Mouse (Mus musculus) monocyte, adult 5-6 weeks (primary cell): ENCODE results near the gene Itgb7. TPM values are rescaled to one million over a fixed set of nuclear protein-coding genes. Genes with fewer than 3 reads are reported as not detected.

ENCODE experiments used
- ATAC-seq: fragments of 153-309, 156-312 bp; replicated peaks from 2 replicates; pipeline ENCODE4 v1.8.0; 2017; ENCODE audit warnings: mild to moderate bottlenecking; ENCODE audit not compliant: low TSS enrichment, insufficient number of reproducible peaks, severe bottlenecking, poor library complexity, low FRiP score
- total RNA-seq: library from RNA; stranded (forward); fragments of 200-1000, 200-491, 200-594 nt; gene quantifications from 3 replicates; pipeline ENCODE4 v1.2.3, GENCODE M21; 2017

The Itgb7 gene
- total RNA-seq, 1 experiment from 2014 or later, result 618 TPM

GRCm38 (mm10) chr15:102176571-102177316 lies 55.0 kb downstream of the Itgb7 start:
- no peak for ATAC-seq

- ATAC-seq, result no peak
Measured at GRCm38 (mm10) chr15:102175736-102176319, 55.9 kb downstream of the Itgb7 start.

DNA sequence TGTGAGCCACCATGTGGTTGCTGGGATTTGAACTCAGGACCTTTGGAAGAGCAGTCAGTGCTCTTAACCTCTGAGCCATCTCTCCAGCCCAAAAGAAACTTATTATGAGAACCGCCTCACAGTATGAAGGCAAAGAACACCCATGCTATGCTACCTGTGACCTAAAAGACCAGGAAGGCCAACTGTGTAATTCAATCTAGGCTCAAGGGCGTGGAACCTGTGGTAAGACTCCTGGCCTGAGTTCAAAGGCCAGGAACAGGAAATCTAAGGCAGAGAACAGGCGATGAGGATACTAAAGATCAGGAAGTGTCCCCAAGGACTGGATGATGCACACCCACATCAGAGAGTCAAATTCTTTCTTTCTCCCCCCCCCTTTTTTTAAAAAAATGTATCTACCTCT lies 58.2 kb downstream of the Itgb7 start:
- no peak for ATAC-seq

DNA sequence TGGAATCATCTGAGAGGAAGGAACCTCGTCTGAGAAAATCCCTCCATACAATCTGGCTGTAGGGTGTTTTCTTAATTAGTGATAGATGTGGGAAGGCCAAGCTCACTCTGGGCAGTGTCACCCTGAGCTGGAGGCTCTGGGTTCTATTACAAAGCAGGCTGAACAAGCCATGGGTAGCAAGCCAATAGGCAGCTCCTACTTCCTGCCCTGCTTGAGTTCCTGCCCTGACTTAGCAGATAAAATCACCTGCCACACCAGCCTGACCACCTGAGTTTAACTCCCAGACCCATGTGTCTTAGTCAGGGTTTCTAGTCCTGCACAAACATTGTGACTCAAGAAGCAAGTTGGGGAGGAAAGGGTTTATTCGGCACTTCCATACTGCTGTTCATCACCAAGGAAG lies 62.7 kb downstream of the Itgb7 start:
- ATAC-seq, result no peak

GRCm38 (mm10) chr15:102167620-102168021 lies 64.1 kb downstream of the Itgb7 start:
- no peak for ATAC-seq

Other genes with a start within 250 kb of the Itgb7 start
- gene Krt8, start 227.5 kb downstream of the Itgb7 start, total RNA-seq, result 0.19 to 0.68 TPM in 2 of 3 replicates, not detected in the other
- 1.1 to 4.4 TPM (median 3.5 TPM) in 3 replicates for gene Krt18, start 203.8 kb downstream of the Itgb7 start, total RNA-seq
- gene Eif4b, start 158.2 kb downstream of the Itgb7 start, total RNA-seq, result 248 to 278 TPM (median 251 TPM) in 3 replicates
- 5.7 TPM in 1 of 3 replicates, not detected in the others for gene Tns2, start 131.5 kb downstream of the Itgb7 start, total RNA-seq
- gene Spryd3, start 95.7 kb downstream of the Itgb7 start, total RNA-seq, result 49.3 to 56.3 TPM (median 49.3 TPM) in 3 replicates
- 0.38 to 1.4 TPM (median 0.68 TPM) in 3 replicates for gene Igfbp6, start 87.6 kb downstream of the Itgb7 start, total RNA-seq
- 6.2 to 25.0 TPM (median 10.2 TPM) in 3 replicates for gene Soat2, start 81.4 kb downstream of the Itgb7 start, total RNA-seq
- gene Zfp740, start 28.7 kb downstream of the Itgb7 start, total RNA-seq, result 58.9 to 62.9 TPM (median 60.3 TPM) in 3 replicates
- gene Csad, start 27.2 kb downstream of the Itgb7 start, total RNA-seq, result 4.1 to 11.2 TPM (median 8.1 TPM) in 3 replicates
- gene Rarg, start 25.6 kb upstream of the Itgb7 start, total RNA-seq, result 18.8 to 30.0 TPM (median 26.6 TPM) in 3 replicates
- gene Gm9918, start 38.6 kb upstream of the Itgb7 start, total RNA-seq, result not detected in 3 replicates
- gene Mfsd5, start 47.5 kb upstream of the Itgb7 start, total RNA-seq, result 30.1 to 39.1 TPM (median 34.0 TPM) in 3 replicates
- 0.76 to 4.6 TPM (median 4.0 TPM) in 3 replicates for gene Espl1, start 64.3 kb upstream of the Itgb7 start, total RNA-seq
- 576 to 776 TPM (median 626 TPM) in 3 replicates for gene Pfdn5, start 94.2 kb upstream of the Itgb7 start, total RNA-seq
- gene Myg1, start 99.8 kb upstream of the Itgb7 start, total RNA-seq, result 20.0 to 37.9 TPM (median 27.2 TPM) in 3 replicates
- gene Aaas, start 118.8 kb upstream of the Itgb7 start, total RNA-seq, result 16.5 to 50.9 TPM (median 46.2 TPM) in 3 replicates
- gene Sp7, start 135.2 kb upstream of the Itgb7 start, total RNA-seq, result not detected in 3 replicates
- 66.1 to 99.7 TPM (median 74.8 TPM) in 3 replicates for gene Sp1, start 174.2 kb upstream of the Itgb7 start, total RNA-seq
- 0.86 TPM in 1 of 3 replicates, not detected in the others for gene Amhr2, start 213.4 kb upstream of the Itgb7 start, total RNA-seq
- 233 to 280 TPM (median 259 TPM) in 3 replicates for gene Prr13, start 227.1 kb upstream of the Itgb7 start, total RNA-seq
- gene Pcbp2, start 238.6 kb upstream of the Itgb7 start, total RNA-seq, result 106 to 183 TPM (median 119 TPM) in 3 replicates